Mouse (Mus musculus): Measurements from ENCODE around the gene Vmn2r24. TPM values are rescaled to one million over a fixed set of nuclear protein-coding genes. Genes with fewer than 3 reads are reported as not detected.
"Not testable (repeated sequence)": the region's sequence is repeated elsewhere in the genome, so short reads cannot be mapped to it uniquely, and the experiment has no call there.

Gene Vmn2r24
- total RNA-seq (2021), result under 1 TPM in 1 of 2 experiments, not detected in 1; 0.05 TPM

DNA sequence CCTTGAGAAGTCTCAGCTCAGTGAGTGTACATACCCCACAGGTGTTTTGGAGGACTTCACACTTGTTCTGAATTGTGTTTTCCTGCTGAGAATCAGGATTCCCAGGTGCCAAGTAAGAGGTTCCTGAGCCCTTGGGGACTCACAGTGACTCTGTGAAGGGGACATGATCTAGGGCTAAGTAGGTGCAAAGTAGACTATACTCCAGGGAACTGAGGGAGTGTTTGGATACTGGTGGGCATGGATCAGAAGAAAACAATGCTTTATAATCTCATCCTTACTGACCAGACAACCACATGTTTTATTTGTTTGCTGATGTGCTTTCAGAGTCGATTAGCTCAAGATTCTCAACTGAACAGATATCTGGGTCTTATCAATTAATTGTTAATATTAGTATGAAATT, at the start of gene Vmn2r24:
Gene Vmn2r24, plus strand, starts transcription at position 301 of the 400 bp plus-strand sequence.
- intact Hi-C loops (cut with DNase I), result no loop called here
- no peak for DNase-seq (ENCODE audit: low spot score in 2 of 2)

DNA sequence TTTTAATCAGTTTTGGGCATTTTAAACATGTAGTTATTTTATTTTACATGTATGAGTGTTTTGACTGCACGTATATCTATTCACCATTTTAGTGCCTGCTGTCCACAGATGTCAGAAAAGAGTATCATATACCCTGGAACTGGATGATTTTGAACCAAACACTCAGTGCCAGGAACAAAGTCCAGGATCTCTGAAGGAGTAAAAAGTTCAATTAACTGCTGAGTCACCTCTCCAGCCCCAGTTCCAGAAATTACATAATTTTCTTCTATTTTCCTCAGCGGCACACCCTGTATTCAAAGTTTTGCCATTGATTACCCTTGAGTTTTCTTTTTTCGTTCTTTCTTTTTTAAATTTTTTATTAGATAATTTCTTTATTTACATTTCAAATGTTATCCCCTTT, 8.6 kb upstream of the Vmn2r24 start:
- no peak for DNase-seq (ENCODE audit: low spot score in 2 of 2)
- intact Hi-C loops (cut with DNase I), result no loop called here

DNA sequence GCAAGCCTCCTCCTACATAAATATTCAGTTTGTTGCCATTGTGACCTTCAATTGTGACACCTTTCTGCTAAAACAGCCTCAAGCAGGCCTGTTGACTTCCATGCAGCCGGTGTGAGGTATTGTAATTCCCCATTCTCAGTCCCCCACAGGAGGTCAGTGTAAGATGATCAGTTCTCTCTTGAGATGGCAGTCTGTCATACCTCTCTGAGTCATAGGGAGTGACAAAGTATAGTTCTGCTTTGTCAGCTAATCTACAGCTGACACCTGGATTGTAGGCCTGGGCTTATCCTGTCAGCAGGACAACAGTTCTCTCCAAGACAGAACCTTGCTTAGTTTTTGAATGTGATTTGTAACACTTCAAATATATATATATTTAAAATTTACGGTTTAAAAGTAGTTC, 6.2 kb downstream of the Vmn2r24 start:
- DNase-seq (ENCODE audit: low spot score in 2 of 2), result no peak
- intact Hi-C loops (cut with DNase I), result no loop called here

DNA sequence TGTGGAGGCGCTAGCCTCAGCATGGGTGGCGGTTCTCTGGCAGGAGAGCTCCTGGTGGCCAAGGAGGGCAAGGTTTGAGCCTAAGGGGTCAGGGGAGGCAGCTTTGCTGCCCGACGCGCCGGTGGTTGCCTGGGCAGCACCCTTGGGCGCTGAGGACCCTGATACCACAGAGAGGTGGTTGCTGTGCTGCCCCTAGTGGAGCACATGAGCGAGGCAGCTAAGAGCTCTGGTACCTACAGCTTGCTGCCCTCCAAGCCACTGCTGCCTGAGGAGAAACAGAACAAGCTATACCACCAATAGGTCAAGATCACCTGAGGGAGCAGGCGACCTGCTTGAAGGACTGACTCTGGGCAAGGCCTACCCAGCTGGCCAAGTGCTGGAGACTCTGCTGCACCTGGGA, 15.1 kb downstream of the Vmn2r24 start:
- intact Hi-C loops (cut with DNase I), result no loop called here

DNA sequence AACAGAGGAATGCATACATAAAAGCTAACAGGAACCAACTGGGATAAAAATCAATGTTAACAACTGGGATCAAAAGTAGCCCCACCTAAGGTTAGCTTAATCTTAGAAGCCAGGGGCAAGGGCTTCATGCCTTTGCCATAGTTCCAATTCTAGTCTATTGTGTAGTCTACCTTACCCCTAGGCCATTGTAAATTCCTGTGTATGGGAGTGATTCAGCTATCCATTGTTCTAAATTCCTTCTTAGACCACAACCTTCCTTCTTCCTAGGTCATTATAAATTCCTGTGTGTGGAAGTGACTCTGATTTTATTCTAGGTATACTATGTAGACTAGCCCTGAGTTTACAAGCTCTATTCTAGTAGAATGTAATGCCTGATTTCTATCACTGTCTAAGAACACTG, 31.6 kb downstream of the Vmn2r24 start:
- intact Hi-C loops (cut with DNase I); DNase-seq (ENCODE audit: low spot score in 2 of 2): not testable (repeated sequence)

More for the DNA sequence above, 15.1 kb downstream of the Vmn2r24 start:
- DNase-seq (ENCODE audit: low spot score in 2 of 2), result no peak

DNA sequence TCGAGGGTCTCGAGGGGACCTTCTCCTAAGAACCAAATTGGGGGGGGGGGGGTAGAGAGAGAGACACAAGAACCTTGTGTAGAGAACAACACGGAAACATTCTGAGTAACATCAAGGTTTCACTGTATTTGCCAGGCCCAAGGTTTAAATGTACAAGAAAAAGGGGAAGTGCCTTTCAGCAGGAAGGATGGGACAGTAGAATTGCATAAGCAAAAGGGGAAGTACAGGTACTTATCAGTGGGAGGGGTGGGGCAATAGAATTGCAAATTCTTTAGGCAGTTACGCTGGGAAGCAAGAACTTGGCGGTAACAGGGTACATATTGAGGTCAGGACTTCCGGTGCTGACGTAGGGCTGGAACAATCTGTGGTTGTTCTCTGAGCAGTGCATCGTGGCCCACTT, 41.3 kb downstream of the Vmn2r24 start:
- DNase-seq (ENCODE audit: low spot score in 2 of 2), result no peak
- intact Hi-C loops (cut with DNase I), result no loop called here

DNA sequence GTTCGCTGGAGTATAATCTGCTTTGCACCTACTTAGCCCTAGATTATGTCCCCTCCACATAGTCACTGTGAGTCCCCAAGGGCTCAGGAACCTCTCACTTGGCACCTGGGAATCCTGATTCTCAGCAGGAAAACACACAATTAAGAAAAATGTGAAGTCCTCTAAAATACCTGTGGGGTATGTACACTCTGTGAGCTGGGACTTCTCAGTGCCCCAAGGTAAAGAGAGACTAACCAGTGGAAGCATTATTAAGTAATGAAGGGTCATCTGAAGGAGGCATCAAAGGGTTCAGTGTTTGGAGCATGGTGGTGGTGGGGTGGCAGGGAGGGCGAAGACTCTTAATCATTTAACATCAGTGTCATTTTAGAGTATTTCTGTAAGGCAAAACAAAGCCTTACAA, 74.7 kb downstream of the Vmn2r24 start, which contains the start of gene Vmn2r25:
Gene Vmn2r25, minus strand, starts transcription at position 101 of the 400 bp plus-strand sequence.
- intact Hi-C loops (cut with DNase I); DNase-seq (ENCODE audit: low spot score in 2 of 2): not testable (repeated sequence)

Other genes starting within 250 kb of the Vmn2r24 start
- not detected for gene Vmn2r21, start 245.5 kb upstream of the Vmn2r24 start, total RNA-seq (2021)
- not detected for gene Vmn2r22, start 128.2 kb upstream of the Vmn2r24 start, total RNA-seq (2021)
- gene Vmn2r23, start 76.2 kb upstream of the Vmn2r24 start, total RNA-seq (2021), result not detected
- gene Vmn2r25, start 74.6 kb downstream of the Vmn2r24 start, total RNA-seq (2021), result not detected
- not detected for gene Vmn2r26, start 245.7 kb downstream of the Vmn2r24 start, total RNA-seq (2021)

All from left cerebral cortex, postnatal 36 days (tissue).